Mouse (Mus musculus) spleen, adult 2 months (tissue): ENCODE results near the gene Zfp385b. TPM values are rescaled to one million over a fixed set of nuclear protein-coding genes. Genes with fewer than 3 reads are reported as not detected.

Source experiments
- DNase-seq, 2 experiments: peaks; one replicate each; pipeline versions ENCODE4 v3.0.0 to v3.0.0-alpha.2; 2012 to 2021; ENCODE audit warnings: low spot score in 2 of 2, low read depth in 1 of 2
- H3K27ac ChIP-seq: fragments of 200-500 bp; 2 replicates; pipeline ENCODE4 v1.5.1; 2012; ENCODE audit warnings: low read length, inconsistent platforms; ENCODE audit not compliant: insufficient read depth
- H3K27me3 ChIP-seq: fragments of 200-500 bp; 2 replicates; pipeline ENCODE4 v1.6.1; 2012; ENCODE audit warnings: mild to moderate bottlenecking, moderate library complexity, low read length, inconsistent platforms; ENCODE audit not compliant: control insufficient read depth, insufficient read depth
- H3K36me3 ChIP-seq: fragments of 200-500 bp; 2 replicates; pipeline ENCODE4 v1.6.1; 2012; ENCODE audit warnings: mild to moderate bottlenecking, low read length, inconsistent platforms; ENCODE audit not compliant: control insufficient read depth, insufficient read depth
- H3K4me1 ChIP-seq: fragments of 200-500 bp; 2 replicates; pipeline ENCODE4 v1.6.1; 2011; ENCODE audit warnings: inconsistent platforms; ENCODE audit not compliant: control insufficient read depth, insufficient read depth, insufficient read length
- H3K4me3 ChIP-seq: fragments of 200-500 bp; 2 replicates; pipeline ENCODE4 v1.5.1; 2011; ENCODE audit warnings: mild to moderate bottlenecking, inconsistent platforms; ENCODE audit not compliant: insufficient read depth, insufficient read length; ENCODE audit errors: extremely low read depth
- CTCF ChIP-seq: fragments of 200-500 bp; IDR thresholded peaks from 2 replicates; pipeline ENCODE4 v1.5.1; 2011; ENCODE audit warnings: mild to moderate bottlenecking, inconsistent platforms; ENCODE audit not compliant: insufficient read depth, insufficient read length, insufficient replicate concordance; ENCODE audit errors: extremely low read depth
- POLR2A ChIP-seq: fragments of 200-500 bp; IDR thresholded peaks from 2 replicates; pipeline ENCODE4 v1.6.1; 2011; ENCODE audit warnings: low read depth, low read length, inconsistent platforms
- WGBS: fragments of 180-500 bp; shearing (Covaris S2); methylation state at CpG from one replicate; pipeline ENCODE4 v1.1.7; 2018; 5-methylcytosine and 5-hydroxymethylcytosine counted together
- polyA plus RNA-seq: library from polyadenylated mRNA; depleted of rRNA; stranded (reverse); fragments of >200 nt; gene quantifications from 2 replicates; pipeline ENCODE4 v1.2.3, GENCODE M21; 2012; rRNA removed

Zfp385b gene
- polyA plus RNA-seq, 1 experiment: not detected

- H3K4me3 ChIP-seq: no peak overlapping the region
- H3K4me1 ChIP-seq: no peaks in the 10 kb centered on the region
These were observed 439.5 kb downstream of the Zfp385b start for GRCm38 (mm10) chr2:77379907-77380306.

DNA sequence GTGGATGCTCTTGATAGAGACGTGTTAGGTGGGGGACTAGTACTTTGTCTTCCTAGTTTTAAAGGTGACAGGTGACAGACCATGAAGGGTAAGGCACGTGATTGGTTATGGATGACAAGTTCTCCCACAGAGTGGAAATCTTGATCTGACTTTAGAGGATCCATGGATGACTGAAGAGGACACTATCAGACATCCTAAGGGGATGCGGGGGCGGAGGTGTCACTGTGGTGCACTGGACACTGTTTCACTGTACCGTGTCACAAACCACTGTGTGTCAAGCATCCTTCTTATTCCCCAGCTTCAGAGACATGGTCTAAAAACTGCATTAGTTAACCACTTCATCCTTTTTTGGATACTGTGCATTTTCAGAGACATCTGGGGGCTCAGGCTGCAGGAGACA, 440.1 kb downstream of the Zfp385b start:
- Histone ChIP-seq H3K36me3 (no peaks in the 10 kb centered on the region), H3K4me3 (no peak overlapping the region), H3K27ac (no peak overlapping the region), H3K27me3 (no peaks in the 10 kb centered on the region), H3K4me1 (no peaks in the 10 kb centered on the region)
- no peak for DNase-seq
- WGBS: 85% methylated on average over 5 of the region's 5 CpGs
- TF ChIP-seq CTCF: no peak
- TF ChIP-seq POLR2A: no peak

More at GRCm38 (mm10) chr2:77379907-77380306, 439.5 kb downstream of the Zfp385b start:
- 88% methylated on average over 1 of the region's 1 CpGs for WGBS
- Histone ChIP-seq H3K36me3 (no peaks in the 10 kb centered on the region), H3K27ac (no peak overlapping the region), H3K27me3 (no peaks in the 10 kb centered on the region)
- TF ChIP-seq CTCF (no peak), POLR2A (no peak)
- no peak for DNase-seq

- DNase-seq: no peak
- 77% methylated on average over 9 of the region's 9 CpGs for whole genome bisulfite sequencing
- Histone ChIP-seq H3K27ac (no peak overlapping the region), H3K36me3 (no peaks in the 10 kb centered on the region), H3K4me1 (no peaks in the 10 kb centered on the region), H3K4me3 (no peak overlapping the region), H3K27me3 (no peaks in the 10 kb centered on the region)
- TF ChIP-seq CTCF (no peak), POLR2A (no peak)
These were observed 442.6 kb downstream of the Zfp385b start for GRCm38 (mm10) chr2:77376823-77377222.

DNA sequence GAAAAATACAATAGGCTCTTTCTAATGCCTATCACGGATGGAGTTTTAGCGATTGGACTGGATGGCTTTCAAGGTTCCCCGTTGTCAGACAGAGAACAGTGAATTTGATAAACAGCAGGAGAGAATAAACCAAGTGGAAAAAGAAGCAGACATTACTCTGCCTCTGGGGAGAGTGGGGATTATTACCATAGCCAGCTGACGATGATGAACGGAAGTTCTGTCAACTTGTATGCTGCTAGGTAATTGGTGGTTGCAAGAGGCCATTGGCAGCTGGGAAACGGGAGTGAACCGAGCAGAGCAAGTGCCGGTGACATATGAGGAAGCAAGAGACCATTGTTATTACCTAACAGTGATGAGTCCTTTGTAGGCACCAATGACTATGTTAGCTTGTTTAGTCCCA, 444.3 kb downstream of the Zfp385b start:
- Histone ChIP-seq H3K4me3 (no peak overlapping the region), H3K27ac (no peak overlapping the region), H3K27me3 (no peaks in the 10 kb centered on the region), H3K36me3 (no peaks in the 10 kb centered on the region), H3K4me1 (no peaks in the 10 kb centered on the region)
- WGBS: 88% methylated on average over 8 of the region's 8 CpGs
- no peak for TF ChIP-seq POLR2A
- no peak for TF ChIP-seq CTCF
- no peak for DNase-seq

- TF ChIP-seq POLR2A (no peak), CTCF (no peak)
- H3K27me3 ChIP-seq: no peaks in the 10 kb centered on the region
- H3K4me3 ChIP-seq: no peak overlapping the region
- 50% methylated on average over 4 of the region's 4 CpGs for WGBS
- H3K36me3 ChIP-seq: no peaks in the 10 kb centered on the region
- H3K27ac ChIP-seq: no peak overlapping the region
- DNase-seq: no peak
- no peaks in the 10 kb centered on the region for H3K4me1 ChIP-seq
These were observed 450.3 kb downstream of the Zfp385b start for GRCm38 (mm10) chr2:77369174-77369573.

Other genes with a start within 250 kb of the Zfp385b start
- gene Cwc22, start 126.7 kb upstream of the Zfp385b start, polyA plus RNA-seq: 2.8 and 2.9 TPM in 2 replicates